ENCODE assay signal across 8 mouse cellular contexts in genomic region chr3:101398071-101398786, GRCm38 (mm10). TPM values are rescaled to one million over a fixed set of nuclear protein-coding genes. Genes with fewer than 3 reads are reported as not detected.
DNase-seq lines count a peak whose midpoint lies in the region; ATAC-seq lines count a peak whose summit lies in the region.

No protein-coding gene starts in this region.

- DNase-seq in midbrain, embryonic 10.5 days (ENCODE audit: low spot score), result no peak
- DNase-seq in layer of hippocampus, adult 18-20 months (ENCODE audit: low spot score in 2 of 2), result no peak
- no peak for DNase-seq in layer of hippocampus, adult 9-11 months
- no peak for DNase-seq in left cerebral cortex, adult 11 months (ENCODE audit: low spot score)

- no peaks in the 10 kb centered on the region for H3K36me3 ChIP-seq in midbrain, embryonic 10.5 days
- no peaks in the 10 kb centered on the region for H3K36me3 ChIP-seq in midbrain, embryonic 15.5 days (replicated peaks)
- H3K36me3 ChIP-seq in forebrain, embryonic 13.5 days (ENCODE audit: poor library complexity, severe bottlenecking), result no peaks in the 10 kb centered on the region
- no peaks in the 10 kb centered on the region for H3K36me3 ChIP-seq in hindbrain, embryonic 15.5 days
- no peaks in the 10 kb centered on the region for H3K36me3 ChIP-seq in neural tube, embryonic 12.5 days

- no peak overlapping the region for H3K4me2 ChIP-seq in midbrain, embryonic 15.5 days
- H3K4me2 ChIP-seq in forebrain, embryonic 13.5 days, result peak overlapping the region; percentile 14; the same call in 1 of the 2 replicates
- no peak overlapping the region for H3K4me2 ChIP-seq in hindbrain, embryonic 15.5 days
- 0 out of 2 replicates have a peak overlapping the region, but pooled peaks have one; percentile 8 for H3K4me2 ChIP-seq in neural tube, embryonic 12.5 days (replicated peaks)

- no peak for ATAC-seq in midbrain, embryonic 15.5 days (replicated peaks)
- ATAC-seq in forebrain, embryonic 13.5 days, result peak; percentile 52
- ATAC-seq in hindbrain, embryonic 15.5 days (ENCODE audit: low FRiP score, low read depth), result no peak
- ATAC-seq in neural tube, embryonic 12.5 days (ENCODE audit: low FRiP score, low read depth), result 0 out of 2 replicates have a peak, but pooled peaks have one; percentile 31

- 0 out of 2 replicates have a peak, but pooled peaks cover 7% of the 10 kb centered on the region for H3K27me3 ChIP-seq in midbrain, embryonic 10.5 days (ENCODE audit: low read depth, poor library complexity, severe bottlenecking)
- H3K27me3 ChIP-seq in midbrain, embryonic 15.5 days (replicated peaks), result no peaks in the 10 kb centered on the region
- H3K27me3 ChIP-seq in forebrain, embryonic 13.5 days, result no peaks in the 10 kb centered on the region
- H3K27me3 ChIP-seq in hindbrain, embryonic 15.5 days, result no peaks in the 10 kb centered on the region
- no peaks in the 10 kb centered on the region for H3K27me3 ChIP-seq in neural tube, embryonic 12.5 days (replicated peaks)

- H3K4me3 ChIP-seq in midbrain, embryonic 10.5 days, result no peak overlapping the region
- no peak overlapping the region for H3K4me3 ChIP-seq in midbrain, embryonic 15.5 days
- no peak overlapping the region for H3K4me3 ChIP-seq in forebrain, embryonic 13.5 days
- H3K4me3 ChIP-seq in hindbrain, embryonic 15.5 days, result no peak overlapping the region
- no peak overlapping the region for H3K4me3 ChIP-seq in neural tube, embryonic 12.5 days

- 48% methylated on average over 12 of the region's 12 CpGs for WGBS in midbrain, embryonic 10.5 days
- WGBS in midbrain, embryonic 15.5 days, result 44% methylated on average over 12 of the region's 12 CpGs
- 39% methylated on average over 12 of the region's 12 CpGs for WGBS in forebrain, embryonic 13.5 days
- WGBS in hindbrain, embryonic 15.5 days, result 42% methylated on average over 12 of the region's 12 CpGs
- 31% methylated on average over 12 of the region's 12 CpGs for WGBS in neural tube, embryonic 12.5 days

- H3K9ac ChIP-seq in midbrain, embryonic 15.5 days, result no peak overlapping the region
- no peak overlapping the region; the same call in 1 of the 2 replicates for H3K9ac ChIP-seq in forebrain, embryonic 13.5 days
- H3K9ac ChIP-seq in hindbrain, embryonic 15.5 days, result no peak overlapping the region
- 0 out of 2 replicates have a peak overlapping the region, but pooled peaks have one; percentile 22 for H3K9ac ChIP-seq in neural tube, embryonic 12.5 days

- H3K4me1 ChIP-seq in midbrain, embryonic 10.5 days, result peaks cover 79% of the 10 kb centered on the region
- peaks cover 59% of the 10 kb centered on the region for H3K4me1 ChIP-seq in midbrain, embryonic 15.5 days
- peaks cover 57% of the 10 kb centered on the region for H3K4me1 ChIP-seq in forebrain, embryonic 13.5 days
- peaks cover 73% of the 10 kb centered on the region for H3K4me1 ChIP-seq in hindbrain, embryonic 15.5 days (replicated peaks)
- peaks cover 74% of the 10 kb centered on the region for H3K4me1 ChIP-seq in neural tube, embryonic 12.5 days

- H3K9me3 ChIP-seq in midbrain, embryonic 10.5 days (replicated peaks), result no peaks in the 10 kb centered on the region
- no peaks in the 10 kb centered on the region for H3K9me3 ChIP-seq in midbrain, embryonic 15.5 days
- no peaks in the 10 kb centered on the region for H3K9me3 ChIP-seq in forebrain, embryonic 13.5 days (replicated peaks)
- H3K9me3 ChIP-seq in hindbrain, embryonic 15.5 days, result no peaks in the 10 kb centered on the region
- no peaks in the 10 kb centered on the region for H3K9me3 ChIP-seq in neural tube, embryonic 12.5 days

- H3K27ac ChIP-seq in midbrain, embryonic 10.5 days (replicated peaks), result peak overlapping the region; percentile 64
- no peak overlapping the region; the same call in 1 of the 2 replicates for H3K27ac ChIP-seq in midbrain, embryonic 15.5 days
- H3K27ac ChIP-seq in forebrain, embryonic 13.5 days, result peak overlapping the region; percentile 57
- peak overlapping the region; percentile 29; the same call in 1 of the 2 replicates for H3K27ac ChIP-seq in hindbrain, embryonic 15.5 days (replicated peaks)
- H3K27ac ChIP-seq in neural tube, embryonic 12.5 days, result peak overlapping the region; percentile 28; the same call in 1 of the 2 replicates

RNA-seq across cellular contexts. Expression of gene Igsf3, which starts 21.3 kb away (rescaled TPM):
- polyA plus RNA-seq in midbrain, embryonic 10.5 days (2016; fragmentation: Nextera tagmentation; extraction: Ambion mirVana), result 22.7 and 29.7 TPM in 2 replicates
- 99.0 and 104 TPM in 2 replicates for polyA plus RNA-seq in midbrain, embryonic 15.5 days (2015; fragmentation: Nextera tagmentation; extraction: Ambion mirVana)
- 39.7 and 42.2 TPM in 2 replicates for polyA plus RNA-seq in forebrain, embryonic 13.5 days (2015; fragmentation: Nextera tagmentation; extraction: Ambion mirVana)
- 80.2 and 90.6 TPM in 2 replicates for polyA plus RNA-seq in hindbrain, embryonic 15.5 days (2015; fragmentation: Nextera tagmentation; extraction: Ambion mirVana)
- 49.8 and 55.0 TPM in 2 replicates for polyA plus RNA-seq in neural tube, embryonic 12.5 days (2016; fragmentation: Nextera tagmentation; extraction: Ambion mirVana)
- 10 to 100 TPM; 15.7 to 17.6 TPM for total RNA-seq in layer of hippocampus, adult 18-20 months (2021)

Comparison
In these comparisons a context has a peak if more than half of its experiments do, and no peak if none do; other contexts are left out.
1. ATAC-seq: peak in forebrain, embryonic 13.5 days (single experiment) and neural tube, embryonic 12.5 days (single experiment); none in midbrain, embryonic 15.5 days (single experiment) and hindbrain, embryonic 15.5 days (single experiment).
2. H3K4me2 ChIP-seq: peak in forebrain, embryonic 13.5 days (single experiment) and neural tube, embryonic 12.5 days (single experiment); none in midbrain, embryonic 15.5 days (single experiment) and hindbrain, embryonic 15.5 days (single experiment).